Mouse (Mus musculus) testis, adult 2 months (tissue): Measurements from ENCODE around the gene Zkscan3. TPM values are rescaled to one million over a fixed set of nuclear protein-coding genes. Genes with fewer than 3 reads are reported as not detected.
A peak's percentile ranks its signal among the peaks of the same experiment; 100 is the strongest.

Experiments
- H3K27ac ChIP-seq: fragments of 200-500 bp; 2 replicates; pipeline ENCODE4 v1.5.1; 2012; ENCODE audit warnings: low read depth, low read length; ENCODE audit not compliant: control insufficient read depth, insufficient read depth
- H3K27me3 ChIP-seq: fragments of 200-500 bp; 2 replicates; pipeline ENCODE4 v1.6.1; 2012; ENCODE audit warnings: mild to moderate bottlenecking, low read length, moderate library complexity; ENCODE audit not compliant: control insufficient read depth, insufficient read depth
- H3K36me3 ChIP-seq: fragments of 200-500 bp; 2 replicates; pipeline ENCODE4 v1.6.1; 2012; ENCODE audit warnings: mild to moderate bottlenecking, low read length; ENCODE audit not compliant: control insufficient read depth, insufficient read depth
- H3K4me1 ChIP-seq: fragments of 200-500 bp; 2 replicates; pipeline ENCODE4 v1.6.1; 2012; ENCODE audit warnings: low read length; ENCODE audit not compliant: control insufficient read depth, insufficient read depth
- H3K4me3 ChIP-seq: fragments of 200-500 bp; 2 replicates; pipeline ENCODE4 v1.5.1; 2012; ENCODE audit warnings: low read depth, mild to moderate bottlenecking, low read length, moderate library complexity, mixed read lengths; ENCODE audit not compliant: control insufficient read depth
- CTCF ChIP-seq: fragments of 200-500 bp; IDR thresholded peaks from 2 replicates; pipeline ENCODE4 v1.5.1; 2012; ENCODE audit warnings: low read depth, mild to moderate bottlenecking, inconsistent platforms, low read length, moderate library complexity; ENCODE audit not compliant: control insufficient read depth, insufficient read depth, insufficient replicate concordance
- POLR2A ChIP-seq: fragments of 200-500 bp; IDR thresholded peaks from 2 replicates; pipeline ENCODE4 v1.6.1; 2012; ENCODE audit warnings: low read depth, mild to moderate bottlenecking, inconsistent platforms, low read length, moderate library complexity; ENCODE audit not compliant: control insufficient read depth
- polyA plus RNA-seq: library from polyadenylated mRNA; depleted of rRNA; stranded (reverse); fragments of >200 nt; gene quantifications from 2 replicates; pipeline ENCODE4 v1.2.3, GENCODE M21; 2012; rRNA removed

Gene Zkscan3
- polyA plus RNA-seq, 1 experiment, result 10.2 TPM

GRCm38 (mm10) chr13:21362621-21363248 is 39.8 kb downstream of the Zkscan3 start, which contains the start of gene Zscan12:
Zscan12 (plus strand) TSS chr13:21362820.
- Histone ChIP-seq H3K36me3 (no peaks in the 10 kb centered on the region), H3K27me3 (no peaks in the 10 kb centered on the region), H3K27ac (peak within 1 kb of the TSS; percentile 71), H3K4me3 (peak within 1 kb of the TSS; percentile 93), H3K4me1 (peaks cover 3% of the 10 kb centered on the region; the same call in 1 of the 2 replicates)
- no peak for TF ChIP-seq CTCF
- TF ChIP-seq POLR2A, result peak; percentile 71

GRCm38 (mm10) chr13:21350593-21350992 is 52.0 kb downstream of the Zkscan3 start:
- Histone ChIP-seq H3K27me3 (no peaks in the 10 kb centered on the region), H3K36me3 (no peaks in the 10 kb centered on the region), H3K4me1 (no peaks in the 10 kb centered on the region), H3K4me3 (no peak overlapping the region), H3K27ac (no peak overlapping the region)
- TF ChIP-seq POLR2A (no peak), CTCF (no peak)

- H3K27ac ChIP-seq, result no peak within 1 kb of the TSS
- H3K4me3 ChIP-seq, result no peak within 1 kb of the TSS
- H3K27me3 ChIP-seq, result no peaks in the 10 kb centered on the region
- no peaks in the 10 kb centered on the region for H3K36me3 ChIP-seq
- TF ChIP-seq CTCF, result no peak
- TF ChIP-seq POLR2A, result no peak
- H3K4me1 ChIP-seq, result no peaks in the 10 kb centered on the region
These were observed 55.9 kb downstream of the Zkscan3 start, which contains the start of gene Olfr1367 for GRCm38 (mm10) chr13:21346610-21347009. Olfr1367 (plus strand) TSS chr13:21346910.

Other genes with a start within 250 kb of the Zkscan3 start
- 142 and 149 TPM in 2 replicates for gene Trim27, start 223.3 kb downstream of the Zkscan3 start, polyA plus RNA-seq
- 0.63 TPM in 1 of 2 replicates, not detected in the other for gene Gpx5, start 110.0 kb downstream of the Zkscan3 start, polyA plus RNA-seq
- gene Gpx6, start 90.6 kb downstream of the Zkscan3 start, polyA plus RNA-seq, result 73.9 and 120 TPM in 2 replicates
- gene Olfr1367, start 55.8 kb downstream of the Zkscan3 start, polyA plus RNA-seq, result not detected in 2 replicates
- 14.6 and 15.3 TPM in 2 replicates for gene Zscan12, start 39.9 kb downstream of the Zkscan3 start, polyA plus RNA-seq
- gene Pgbd1, start 38.3 kb upstream of the Zkscan3 start, polyA plus RNA-seq, result 5.2 and 5.5 TPM in 2 replicates
- 4.9 and 5.2 TPM in 2 replicates for gene Zscan26, start 51.0 kb upstream of the Zkscan3 start, polyA plus RNA-seq
- 32.4 and 38.1 TPM in 2 replicates for gene Nkapl, start 65.8 kb upstream of the Zkscan3 start, polyA plus RNA-seq
- gene Zkscan4, start 76.2 kb upstream of the Zkscan3 start, polyA plus RNA-seq, result 0.18 and 0.23 TPM in 2 replicates
- not detected in 2 replicates for gene Gm10065, start 76.7 kb upstream of the Zkscan3 start, polyA plus RNA-seq
- 2.8 and 3.2 TPM in 2 replicates for gene AK157302, start 92.5 kb upstream of the Zkscan3 start, polyA plus RNA-seq
- 6.4 and 6.6 TPM in 2 replicates for gene Gm11273, start 98.7 kb upstream of the Zkscan3 start, polyA plus RNA-seq
- 1.3 and 1.7 TPM in 2 replicates for gene Zkscan8, start 128.4 kb upstream of the Zkscan3 start, polyA plus RNA-seq
- gene Olfr1366, start 140.1 kb upstream of the Zkscan3 start, polyA plus RNA-seq, result not detected in 2 replicates
- not detected in 2 replicates for gene Olfr1535, start 157.1 kb upstream of the Zkscan3 start, polyA plus RNA-seq
- not detected in 2 replicates for gene Olfr1364, start 179.0 kb upstream of the Zkscan3 start, polyA plus RNA-seq
- gene Olfr1362, start 211.3 kb upstream of the Zkscan3 start, polyA plus RNA-seq, result not detected in 2 replicates
- 0.04 TPM in 1 of 2 replicates, not detected in the other for gene Olfr11, start 239.8 kb upstream of the Zkscan3 start, polyA plus RNA-seq